Mouse (Mus musculus) liver, embryonic 14.5 days (tissue): ENCODE measurements around the gene A530032D15Rik. TPM values are rescaled to one million over a fixed set of nuclear protein-coding genes. Genes with fewer than 3 reads are reported as not detected.
"Not testable (repeated sequence)": the region's sequence is repeated elsewhere in the genome, so short reads cannot be mapped to it uniquely, and the experiment has no call there.

Experiments
- ATAC-seq: fragments of 200-750 bp; cut with Nextera tagmentation; 2 replicates; pipeline ENCODE4 v1.8.0; 2017; ENCODE audit warnings: moderate number of reproducible peaks, mild to moderate bottlenecking, moderate library complexity; ENCODE audit not compliant: insufficient read depth
- DNase-seq, 3 experiments: peaks; one replicate each; pipeline ENCODE4 v3.0.0-alpha.2; 2012 to 2013; ENCODE audit warnings: low read depth in 3 of 3, low spot score in 3 of 3
- H3K27ac ChIP-seq: fragments of 300-500 bp; sonication (generic); 2 replicates; pipeline ENCODE4 v1.5.1; 2014; ENCODE audit warnings: moderate library complexity, mild to moderate bottlenecking, control low read depth, inconsistent platforms
- H3K27me3 ChIP-seq: fragments of 300-500 bp; sonication (generic); 2 replicates; pipeline ENCODE4 v1.6.1; 2014; ENCODE audit warnings: mild to moderate bottlenecking, low read length, moderate library complexity; ENCODE audit not compliant: control insufficient read depth, insufficient read depth
- H3K36me3 ChIP-seq: fragments of 300-500 bp; sonication (generic); replicated peaks from 2 replicates; pipeline ENCODE4 v1.6.1; 2014; ENCODE audit warnings: low read depth; ENCODE audit not compliant: control insufficient read depth, insufficient read depth
- H3K4me1 ChIP-seq, 2 experiments: fragments of 200-500 bp in 1 of 2; fragments of 300-500 bp in 1 of 2; sonication (generic) in 1 of 2; replicated peaks; 2 replicates each; pipeline ENCODE4 v1.6.1; 2012 to 2014; ENCODE audit warnings: antibody characterized with exemption in 1 of 2, inconsistent platforms in 1 of 2, low read length in 1 of 2; ENCODE audit not compliant: control insufficient read depth in 2 of 2, insufficient read depth in 2 of 2
- H3K4me2 ChIP-seq: fragments of 300-500 bp; sonication (generic); 2 replicates; pipeline ENCODE4 v1.6.1; 2014; ENCODE audit warnings: low read depth, mild to moderate bottlenecking, control low read depth, moderate library complexity
- H3K4me3 ChIP-seq, 2 experiments: fragments of 200-500 bp in 1 of 2; fragments of 300-500 bp in 1 of 2; sonication (generic) in 1 of 2; 2 replicates each; pipeline ENCODE4 v1.5.1; 2012 to 2014; ENCODE audit warnings: low read depth in 2 of 2, low read length in 2 of 2, mild to moderate bottlenecking in 2 of 2, control low read depth in 1 of 2, inconsistent platforms in 1 of 2, moderate library complexity in 1 of 2; ENCODE audit not compliant: insufficient read depth in 1 of 2
- H3K9ac ChIP-seq: fragments of 300-500 bp; sonication (generic); replicated peaks from 2 replicates; pipeline ENCODE4 v1.6.1; 2014; ENCODE audit warnings: mild to moderate bottlenecking, control low read depth, moderate library complexity
- H3K9me3 ChIP-seq: fragments of 300-500 bp; sonication (generic); 2 replicates; pipeline ENCODE4 v1.6.1; 2016; ENCODE audit warnings: low read length, mixed read lengths; ENCODE audit not compliant: control insufficient read depth
- CTCF ChIP-seq: IDR thresholded peaks from 2 replicates; pipeline ENCODE4 v1.5.1; 2016; ENCODE audit warnings: antibody characterized with exemption, low read depth, control low read depth
- WGBS: fragments of 180-500 bp; shearing (Covaris S2); extraction: QIAGEN DNeasy Blood & Tissue Kit; methylation state at CpG from one replicate; pipeline ENCODE4 v1.1.7; 2014; ENCODE audit not compliant: insufficient replicate concordance; 5-methylcytosine and 5-hydroxymethylcytosine counted together
- polyA plus RNA-seq, 2 experiments: library from polyadenylated mRNA; depleted of rRNA in 1 of 2; stranded (reverse) in 1 of 2; unstranded in 1 of 2; fragments of >200 nt; fragmentation: Nextera tagmentation in 1 of 2; extraction: Ambion mirVana in 1 of 2; gene quantifications; 2 replicates each; pipeline versions ENCODE4 v1.2.1 to v1.2.3; 2012 to 2014

A530032D15Rik gene
- polyA plus RNA-seq, 2 experiments = 0.09 TPM; not detected in 1

- not testable (repeated sequence) for H3K4me2 ChIP-seq, H3K27me3 ChIP-seq, H3K9ac ChIP-seq, H3K36me3 ChIP-seq, H3K27ac ChIP-seq, H3K4me1 ChIP-seq, ATAC-seq, DNase-seq, H3K9me3 ChIP-seq, H3K4me3 ChIP-seq
- TF ChIP-seq CTCF = peak; percentile 26; the same call in 1 of the 2 replicates
- 41% methylated on average over 6 of the region's 6 CpGs for WGBS
Observed at GRCm38 (mm10) chr1:85114666-85115402, 5.2 kb upstream of the A530032D15Rik start.

- not testable (repeated sequence) for H3K4me2 ChIP-seq, H3K27me3 ChIP-seq, H3K27ac ChIP-seq, ATAC-seq, H3K4me3 ChIP-seq, H3K9me3 ChIP-seq, H3K9ac ChIP-seq, H3K4me1 ChIP-seq, DNase-seq, H3K36me3 ChIP-seq
- 52% methylated on average over 3 of the region's 3 CpGs for WGBS
Observed at GRCm38 (mm10) chr1:85114078-85114477, 4.4 kb upstream of the A530032D15Rik start.

GRCm38 (mm10) chr1:85112889-85113288 is 3.2 kb upstream of the A530032D15Rik start:
- H3K4me1 ChIP-seq, H3K27ac ChIP-seq, ATAC-seq, H3K4me2 ChIP-seq, H3K9ac ChIP-seq, DNase-seq, H3K36me3 ChIP-seq, H3K27me3 ChIP-seq, H3K9me3 ChIP-seq, H3K4me3 ChIP-seq: not testable (repeated sequence)
- WGBS = 55% methylated on average over 2 of the region's 5 CpGs

GRCm38 (mm10) chr1:85112266-85112665 is 2.6 kb upstream of the A530032D15Rik start:
- not testable (repeated sequence) for H3K9ac ChIP-seq, DNase-seq
- WGBS = 67% methylated on average over 7 of the region's 7 CpGs

GRCm38 (mm10) chr1:85111572-85111971 is 1.9 kb upstream of the A530032D15Rik start:
- H3K4me2 ChIP-seq, H3K4me1 ChIP-seq, ATAC-seq, H3K9me3 ChIP-seq, H3K36me3 ChIP-seq, H3K27me3 ChIP-seq, DNase-seq, H3K9ac ChIP-seq, H3K4me3 ChIP-seq, H3K27ac ChIP-seq: not testable (repeated sequence)
- 45% methylated on average over 9 of the region's 10 CpGs for WGBS

More at GRCm38 (mm10) chr1:85112266-85112665, 2.6 kb upstream of the A530032D15Rik start:
- not testable (repeated sequence) for H3K27me3 ChIP-seq, H3K9me3 ChIP-seq, H3K4me3 ChIP-seq, H3K36me3 ChIP-seq, H3K4me2 ChIP-seq, H3K27ac ChIP-seq, H3K4me1 ChIP-seq, ATAC-seq

GRCm38 (mm10) chr1:85110876-85111275 is 1.2 kb upstream of the A530032D15Rik start:
- H3K27me3 ChIP-seq, H3K9ac ChIP-seq, DNase-seq, H3K27ac ChIP-seq, ATAC-seq, H3K4me2 ChIP-seq, H3K4me1 ChIP-seq, H3K36me3 ChIP-seq, H3K4me3 ChIP-seq, H3K9me3 ChIP-seq: not testable (repeated sequence)
- WGBS = 59% methylated on average over 2 of the region's 3 CpGs

GRCm38 (mm10) chr1:85106013-85106412 is 3.6 kb downstream of the A530032D15Rik start:
- H3K36me3 ChIP-seq, H3K4me3 ChIP-seq, H3K4me2 ChIP-seq, H3K27me3 ChIP-seq, DNase-seq, H3K27ac ChIP-seq, ATAC-seq, H3K9ac ChIP-seq, H3K4me1 ChIP-seq, H3K9me3 ChIP-seq: not testable (repeated sequence)
- 51% methylated on average over 5 of the region's 6 CpGs for WGBS

GRCm38 (mm10) chr1:85105336-85105735 is 4.3 kb downstream of the A530032D15Rik start:
- not testable (repeated sequence) for H3K9ac ChIP-seq, H3K4me2 ChIP-seq, H3K9me3 ChIP-seq, ATAC-seq, DNase-seq, H3K4me3 ChIP-seq, H3K27ac ChIP-seq, H3K4me1 ChIP-seq, H3K27me3 ChIP-seq, H3K36me3 ChIP-seq
- whole genome bisulfite sequencing = 54% methylated on average over 4 of the region's 4 CpGs
